Mouse (Mus musculus) forebrain, embryonic 11.5 days (tissue): ENCODE measurements around the gene Nrxn3. TPM values are rescaled to one million over a fixed set of nuclear protein-coding genes. Genes with fewer than 3 reads are reported as not detected.

ENCODE experiments used
- ATAC-seq: fragments of 200-750 bp; cut with Nextera tagmentation; replicated peaks from 2 replicates; pipeline ENCODE4 v1.8.0; 2017; ENCODE audit warnings: moderate TSS enrichment; ENCODE audit not compliant: low FRiP score
- DNase-seq: peaks from one replicate; pipeline ENCODE4 v3.0.0-alpha.2; 2017; ENCODE audit warnings: low spot score
- H3K27ac ChIP-seq: fragments of 300-500 bp; sonication (generic); 2 replicates; pipeline ENCODE4 v1.5.1; 2014; ENCODE audit warnings: low read depth, low read length
- H3K27me3 ChIP-seq: fragments of 300-500 bp; sonication (generic); 2 replicates; pipeline ENCODE4 v1.6.1; 2014; ENCODE audit warnings: mild to moderate bottlenecking, low read length, mixed read lengths; ENCODE audit not compliant: control insufficient read depth, insufficient read depth
- H3K36me3 ChIP-seq: fragments of 300-500 bp; sonication (generic); 2 replicates; pipeline ENCODE4 v1.6.1; 2014; ENCODE audit warnings: mild to moderate bottlenecking, low read length, moderate library complexity, mixed read lengths; ENCODE audit not compliant: control insufficient read depth, insufficient read depth
- H3K4me1 ChIP-seq: fragments of 300-500 bp; sonication (generic); replicated peaks from 2 replicates; pipeline ENCODE4 v1.6.1; 2014; ENCODE audit warnings: low read length, mixed read lengths; ENCODE audit not compliant: control insufficient read depth, insufficient read depth
- H3K4me2 ChIP-seq: fragments of 300-500 bp; sonication (generic); 2 replicates; pipeline ENCODE4 v1.6.1; 2014; ENCODE audit warnings: low read depth, mild to moderate bottlenecking, low read length, moderate library complexity, mixed read lengths; ENCODE audit not compliant: severe bottlenecking
- H3K4me3 ChIP-seq: fragments of 300-500 bp; sonication (generic); 2 replicates; pipeline ENCODE4 v1.5.1; 2014; ENCODE audit warnings: low read depth, low read length
- H3K9ac ChIP-seq: fragments of 300-500 bp; sonication (generic); 2 replicates; pipeline ENCODE4 v1.6.1; 2014; ENCODE audit warnings: low read length
- H3K9me3 ChIP-seq: fragments of 300-500 bp; sonication (generic); 2 replicates; pipeline ENCODE4 v1.6.1; 2016; ENCODE audit warnings: low read length, mixed read lengths; ENCODE audit not compliant: control insufficient read depth
- WGBS: fragments of 180-500 bp; shearing (Covaris S2); extraction: QIAGEN DNeasy Blood & Tissue Kit; methylation state at CpG from one replicate; pipeline ENCODE4 v1.1.7; 2014; 5-methylcytosine and 5-hydroxymethylcytosine counted together
- polyA plus RNA-seq: library from polyadenylated mRNA; unstranded; fragments of >200 nt; fragmentation: Nextera tagmentation; extraction: Ambion mirVana; gene quantifications from 2 replicates; pipeline ENCODE4 v1.2.1, GENCODE M21; 2014

Nrxn3 gene
- polyA plus RNA-seq, 1 experiment from 2014 or later = 38.4 TPM

DNA sequence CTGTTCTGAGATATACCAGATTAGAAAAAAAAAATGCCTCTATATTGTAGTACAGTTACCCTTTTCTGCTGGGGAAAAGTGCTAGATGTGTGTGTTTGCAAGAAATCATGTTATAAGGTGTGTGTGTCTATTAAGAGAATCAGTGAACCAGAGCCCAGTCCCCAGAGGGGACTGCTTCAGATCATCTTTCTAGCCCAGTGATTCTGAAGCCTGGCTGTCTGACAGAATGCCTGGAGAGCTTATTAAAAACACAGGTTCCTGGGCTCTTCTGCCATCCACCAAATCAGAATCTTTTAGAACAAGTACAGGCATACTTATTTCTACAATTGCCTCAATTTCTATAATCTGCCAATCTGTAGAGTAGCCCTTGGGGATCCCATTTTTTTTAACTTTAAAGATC is 349.8 kb downstream of the Nrxn3 start:
- H3K4me1 ChIP-seq = peaks cover 3% of the 10 kb centered on the region; the same call in 1 of the 2 replicates
- H3K27me3 ChIP-seq = no peaks in the 10 kb centered on the region
- H3K4me3 ChIP-seq = no peak overlapping the region
- DNase-seq = no peak
- ATAC-seq = no peak
- H3K4me2 ChIP-seq = no peak overlapping the region
- H3K36me3 ChIP-seq = no peaks in the 10 kb centered on the region
- H3K9ac ChIP-seq = no peak overlapping the region
- no peak overlapping the region for H3K27ac ChIP-seq
- no peaks in the 10 kb centered on the region for H3K9me3 ChIP-seq

- Histone ChIP-seq H3K9ac (no peak overlapping the region), H3K4me1 (peaks cover 3% of the 10 kb centered on the region; the same call in 1 of the 2 replicates), H3K9me3 (no peaks in the 10 kb centered on the region), H3K36me3 (no peaks in the 10 kb centered on the region), H3K27me3 (no peaks in the 10 kb centered on the region), H3K4me3 (no peak overlapping the region), H3K4me2 (no peak overlapping the region), H3K27ac (no peak overlapping the region)
- ATAC-seq (0 out of 2 replicates have a peak, but pooled peaks have one; percentile 21), DNase-seq (no peak)
- WGBS = 56% methylated on average over 5 of the region's 5 CpGs
These were observed 350.6 kb downstream of the Nrxn3 start for GRCm38 (mm10) chr12:89073167-89073743.

GRCm38 (mm10) chr12:89074551-89075295 is 352.0 kb downstream of the Nrxn3 start:
- Histone ChIP-seq H3K9me3 (no peaks in the 10 kb centered on the region), H3K36me3 (no peaks in the 10 kb centered on the region), H3K4me2 (no peak overlapping the region), H3K4me3 (no peak overlapping the region), H3K4me1 (peaks cover 3% of the 10 kb centered on the region; the same call in 1 of the 2 replicates), H3K27me3 (no peaks in the 10 kb centered on the region), H3K9ac (no peak overlapping the region), H3K27ac (no peak overlapping the region)
- DNase-seq (no peak), ATAC-seq (peak; percentile 66)
- 23% methylated on average over 10 of the region's 10 CpGs for WGBS

GRCm38 (mm10) chr12:89093806-89094479 is 371.3 kb downstream of the Nrxn3 start:
- 90% methylated on average over 8 of the region's 8 CpGs for WGBS
- H3K4me1 ChIP-seq = no peaks in the 10 kb centered on the region
- H3K27me3 ChIP-seq = no peaks in the 10 kb centered on the region
- no peak overlapping the region for H3K4me3 ChIP-seq
- H3K4me2 ChIP-seq = no peak overlapping the region
- H3K36me3 ChIP-seq = no peaks in the 10 kb centered on the region
- no peak overlapping the region for H3K9ac ChIP-seq
- ATAC-seq = no peak
- no peak overlapping the region for H3K27ac ChIP-seq
- DNase-seq = no peak
- H3K9me3 ChIP-seq = no peaks in the 10 kb centered on the region

- Histone ChIP-seq H3K9me3 (no peaks in the 10 kb centered on the region), H3K27me3 (no peaks in the 10 kb centered on the region), H3K36me3 (no peaks in the 10 kb centered on the region), H3K4me3 (no peak overlapping the region), H3K9ac (no peak overlapping the region), H3K4me2 (no peak overlapping the region), H3K4me1 (no peaks in the 10 kb centered on the region), H3K27ac (no peak overlapping the region)
- DNase-seq = no peak
- 89% methylated on average over 2 of the region's 2 CpGs for WGBS
- no peak for ATAC-seq
These were observed 374.9 kb downstream of the Nrxn3 start for GRCm38 (mm10) chr12:89097561-89097960.

DNA sequence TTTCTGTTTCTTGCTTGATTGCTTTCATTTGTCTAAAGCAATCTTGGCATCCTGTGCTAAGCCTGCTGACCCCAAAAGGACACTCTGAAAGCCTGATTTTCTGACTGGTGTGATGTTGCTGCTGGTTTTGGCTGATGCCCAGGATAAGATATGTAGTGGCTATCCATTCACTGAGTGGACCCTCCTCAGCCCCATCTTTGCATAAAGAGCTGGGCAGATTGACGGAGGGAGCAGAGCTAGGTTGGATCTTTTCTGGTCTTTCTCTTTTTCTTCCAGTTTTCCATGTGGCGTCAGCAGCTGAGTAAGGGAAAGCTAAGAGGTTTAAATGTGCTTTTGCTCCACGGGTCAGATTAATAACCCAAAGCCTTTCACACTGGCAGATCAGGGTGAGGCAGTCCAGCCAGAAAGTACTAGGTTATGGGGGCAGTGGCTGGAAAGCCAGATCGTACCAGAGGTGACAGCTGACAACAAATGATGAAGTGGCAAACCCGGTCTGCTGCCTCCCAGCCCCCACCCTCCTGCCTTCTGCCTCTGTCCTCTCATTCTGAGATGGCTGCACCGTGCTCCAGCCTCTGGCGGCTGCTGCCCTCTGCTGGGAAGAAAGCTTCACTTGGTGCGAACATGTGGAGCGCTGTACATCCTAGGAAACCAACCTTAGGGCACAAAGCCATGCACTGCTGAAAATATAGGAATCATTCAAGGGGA is 383.5 kb downstream of the Nrxn3 start:
- Histone ChIP-seq H3K36me3 (no peaks in the 10 kb centered on the region), H3K27ac (no peak overlapping the region), H3K4me3 (no peak overlapping the region), H3K9ac (no peak overlapping the region), H3K9me3 (no peaks in the 10 kb centered on the region), H3K4me2 (peak overlapping the region; percentile 16; the same call in 1 of the 2 replicates), H3K4me1 (no peaks in the 10 kb centered on the region), H3K27me3 (no peaks in the 10 kb centered on the region)
- 19% methylated on average over 9 of the region's 9 CpGs for WGBS
- DNase-seq = peak; percentile 83
- peak; percentile 92 for ATAC-seq

- DNase-seq (no peak), ATAC-seq (0 out of 2 replicates have a peak, but pooled peaks have one; percentile 28)
- no peaks in the 10 kb centered on the region for H3K27me3 ChIP-seq
- no peaks in the 10 kb centered on the region for H3K36me3 ChIP-seq
- H3K4me2 ChIP-seq = no peak overlapping the region
- H3K9ac ChIP-seq = no peak overlapping the region
- no peaks in the 10 kb centered on the region for H3K9me3 ChIP-seq
- H3K27ac ChIP-seq = no peak overlapping the region
- H3K4me1 ChIP-seq = no peaks in the 10 kb centered on the region
- H3K4me3 ChIP-seq = no peak overlapping the region
- 85% methylated on average over 6 of the region's 6 CpGs for WGBS
These were observed 384.4 kb downstream of the Nrxn3 start for GRCm38 (mm10) chr12:89106881-89107584.

GRCm38 (mm10) chr12:89109779-89110335 is 387.2 kb downstream of the Nrxn3 start:
- H3K4me1 ChIP-seq = no peaks in the 10 kb centered on the region
- no peaks in the 10 kb centered on the region for H3K9me3 ChIP-seq
- no peak overlapping the region for H3K4me3 ChIP-seq
- ATAC-seq (no peak), DNase-seq (no peak)
- H3K27ac ChIP-seq = no peak overlapping the region
- no peaks in the 10 kb centered on the region for H3K27me3 ChIP-seq
- H3K36me3 ChIP-seq = no peaks in the 10 kb centered on the region
- no peak overlapping the region for H3K4me2 ChIP-seq
- H3K9ac ChIP-seq = no peak overlapping the region
- 81% methylated on average over 7 of the region's 7 CpGs for WGBS
